Mouse (Mus musculus): ENCODE data around the gene Tfpt.
"Not testable (repeated sequence)": the region's sequence is repeated elsewhere in the genome, so short reads cannot be mapped to it uniquely, and the experiment has no call there.

The Tfpt gene

GRCm38 (mm10) chr7:3576354-3577124, 53.2 kb downstream of the Tfpt start:
- no peak for DNase-seq (ENCODE audit: low spot score)

- no peak for DNase-seq (ENCODE audit: low spot score)
These were observed 55.5 kb downstream of the Tfpt start for GRCm38 (mm10) chr7:3574216-3574615.

- no peak for DNase-seq (ENCODE audit: low spot score)
These were observed 57.9 kb downstream of the Tfpt start for GRCm38 (mm10) chr7:3571847-3572246.

GRCm38 (mm10) chr7:3570580-3570979, 59.1 kb downstream of the Tfpt start:
- DNase-seq (ENCODE audit: low spot score), result not testable (repeated sequence)

Data from retina, embryonic 14.5 days (tissue).